11 mouse cellular contexts compared by ENCODE assay signal in the genomic region with DNA sequence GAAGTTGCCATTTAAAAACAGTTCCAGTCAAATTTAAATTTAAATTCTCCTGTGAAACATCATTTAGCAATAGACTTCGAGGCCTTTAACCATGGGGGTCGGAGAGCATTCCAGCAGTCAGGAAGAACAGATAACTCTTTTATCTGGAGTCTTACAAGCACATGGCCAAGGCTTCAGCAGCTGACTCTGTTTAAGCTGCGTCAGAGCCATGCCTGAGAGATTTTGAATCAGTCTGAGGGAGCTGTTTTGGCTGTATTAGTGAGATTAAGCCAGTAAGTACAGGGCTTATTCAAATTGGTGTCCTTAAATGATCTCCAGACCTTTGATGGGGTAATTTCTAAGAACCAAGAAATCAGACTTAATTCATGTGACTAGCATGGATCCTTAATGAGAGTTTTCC.
"Had no signal": no experiment of that assay in that cellular context is flagged by ENCODE, and none has a peak within 500 bp of the region (broad histone marks: within the 10 kb centered on the region; RNA-seq: fewer than 3 reads in every experiment).

No protein-coding gene starts in this region.

- H3K4me3 ChIP-seq: left cerebral cortex, adult 2 months; limb, embryonic 10.5 days; liver, embryonic 15.5 days; midbrain, embryonic 13.5 days; neural tube, embryonic 12.5 days had no signal

- H3K4me1 ChIP-seq: liver, embryonic 15.5 days; midbrain, embryonic 13.5 days; neural tube, embryonic 12.5 days had no signal

- H3K9me3 ChIP-seq: limb, embryonic 10.5 days; liver, embryonic 15.5 days; midbrain, embryonic 13.5 days; neural tube, embryonic 12.5 days had no signal

- DNase-seq: kidney, adult 8-10 months; lung, adult 2 months; lung, postnatal 36 days; thymus, adult 18-20 months; thymus, postnatal 14 days had no signal

- H3K27me3 ChIP-seq: liver, embryonic 15.5 days; midbrain, embryonic 13.5 days; neural tube, embryonic 12.5 days had no signal

- H3K36me3 ChIP-seq: limb, embryonic 10.5 days; liver, embryonic 15.5 days; midbrain, embryonic 13.5 days; neural tube, embryonic 12.5 days had no signal

- H3K27ac ChIP-seq: left cerebral cortex, adult 2 months; limb, embryonic 10.5 days; liver, embryonic 15.5 days; midbrain, embryonic 13.5 days; neural tube, embryonic 12.5 days; stomach, postnatal 0 days had no signal
